Mouse (Mus musculus) intestine, embryonic 14.5 days (tissue): ENCODE data around the gene Traf3ip3. TPM values are rescaled to one million over a fixed set of nuclear protein-coding genes. Genes with fewer than 3 reads are reported as not detected.

Source experiments
- ATAC-seq: fragments of 200-750 bp; cut with Nextera tagmentation; replicated peaks from 2 replicates; pipeline ENCODE4 v1.8.0; 2017; ENCODE audit warnings: low read depth, moderate number of reproducible peaks, moderate TSS enrichment, moderate library complexity; ENCODE audit not compliant: low FRiP score, low TSS enrichment
- DNase-seq: peaks from one replicate; pipeline ENCODE4 v3.0.0-alpha.2; 2018; ENCODE audit warnings: low spot score
- H3K27ac ChIP-seq: fragments of 300-500 bp; sonication (generic); 2 replicates; pipeline ENCODE4 v1.5.1; 2014; ENCODE audit warnings: low read depth, mild to moderate bottlenecking, control low read depth
- H3K27me3 ChIP-seq: fragments of 300-500 bp; sonication (generic); replicated peaks from 2 replicates; pipeline ENCODE4 v1.6.1; 2014; ENCODE audit warnings: low read length, control low read depth; ENCODE audit not compliant: control insufficient read depth, insufficient read depth
- H3K36me3 ChIP-seq: fragments of 300-500 bp; sonication (generic); 2 replicates; pipeline ENCODE4 v1.6.1; 2014; ENCODE audit warnings: low read length, control low read depth; ENCODE audit not compliant: control insufficient read depth, insufficient read depth
- H3K4me1 ChIP-seq: fragments of 300-500 bp; sonication (generic); replicated peaks from 2 replicates; pipeline ENCODE4 v1.6.1; 2014; ENCODE audit warnings: low read length, control low read depth, mixed read lengths; ENCODE audit not compliant: control insufficient read depth, insufficient read depth
- H3K4me2 ChIP-seq: fragments of 300-500 bp; sonication (generic); 2 replicates; pipeline ENCODE4 v1.6.1; 2014; ENCODE audit warnings: low read length
- H3K4me3 ChIP-seq: fragments of 300-500 bp; sonication (generic); 2 replicates; pipeline ENCODE4 v1.5.1; 2014; ENCODE audit warnings: low read depth, low read length, control low read depth, mixed read lengths
- H3K9ac ChIP-seq: fragments of 300-500 bp; sonication (generic); 2 replicates; pipeline ENCODE4 v1.6.1; 2014; ENCODE audit warnings: mild to moderate bottlenecking, low read length
- H3K9me3 ChIP-seq: fragments of 300-500 bp; sonication (generic); 2 replicates; pipeline ENCODE4 v1.6.1; 2016; ENCODE audit warnings: low read length, control low read depth; ENCODE audit not compliant: control insufficient read depth
- WGBS: fragments of 180-500 bp; shearing (Covaris S2); extraction: QIAGEN DNeasy Blood & Tissue Kit; methylation state at CpG from one replicate; pipeline ENCODE4 v1.1.7; 2014; 5-methylcytosine and 5-hydroxymethylcytosine counted together
- polyA plus RNA-seq: library from polyadenylated mRNA; unstranded; fragments of >200 nt; fragmentation: Nextera tagmentation; extraction: Ambion mirVana; gene quantifications from 2 replicates; pipeline ENCODE4 v1.2.1, GENCODE M21; 2014

Traf3ip3 gene
- polyA plus RNA-seq, 1 experiment from 2014 or later = 3.5 TPM

- Histone ChIP-seq H3K4me3 (no peak overlapping the region), H3K27ac (no peak overlapping the region), H3K4me1 (no peaks in the 10 kb centered on the region), H3K36me3 (no peaks in the 10 kb centered on the region), H3K9ac (no peak overlapping the region), H3K4me2 (no peak overlapping the region), H3K27me3 (no peaks in the 10 kb centered on the region), H3K9me3 (no peaks in the 10 kb centered on the region)
- ATAC-seq (no peak), DNase-seq (no peak)
- WGBS = 80% methylated on average over 4 of the region's 4 CpGs
Measured at GRCm38 (mm10) chr1:193145101-193145500, 56.4 kb downstream of the Traf3ip3 start.

GRCm38 (mm10) chr1:193144516-193144915 lies 57.0 kb downstream of the Traf3ip3 start:
- DNase-seq = no peak
- Histone ChIP-seq H3K27ac (no peak overlapping the region), H3K4me2 (no peak overlapping the region), H3K27me3 (no peaks in the 10 kb centered on the region), H3K36me3 (no peaks in the 10 kb centered on the region), H3K4me3 (no peak overlapping the region), H3K9me3 (no peaks in the 10 kb centered on the region), H3K4me1 (no peaks in the 10 kb centered on the region), H3K9ac (no peak overlapping the region)
- no peak for ATAC-seq
- 84% methylated on average over 6 of the region's 6 CpGs for WGBS

- H3K27me3 ChIP-seq = no peaks in the 10 kb centered on the region
- no peak overlapping the region for H3K27ac ChIP-seq
- WGBS = 81% methylated on average over 8 of the region's 8 CpGs
- ATAC-seq (no peak), DNase-seq (no peak)
- no peaks in the 10 kb centered on the region for H3K4me1 ChIP-seq
- no peaks in the 10 kb centered on the region for H3K36me3 ChIP-seq
- no peaks in the 10 kb centered on the region for H3K9me3 ChIP-seq
- H3K9ac ChIP-seq = no peak overlapping the region
- H3K4me2 ChIP-seq = no peak overlapping the region
- H3K4me3 ChIP-seq = no peak overlapping the region
Measured at GRCm38 (mm10) chr1:193142517-193143062, 58.9 kb downstream of the Traf3ip3 start.

GRCm38 (mm10) chr1:193141118-193141517 lies 60.4 kb downstream of the Traf3ip3 start:
- Histone ChIP-seq H3K4me2 (no peak overlapping the region), H3K9ac (no peak overlapping the region), H3K27me3 (no peaks in the 10 kb centered on the region), H3K4me1 (no peaks in the 10 kb centered on the region), H3K27ac (no peak overlapping the region), H3K36me3 (no peaks in the 10 kb centered on the region), H3K9me3 (no peaks in the 10 kb centered on the region), H3K4me3 (no peak overlapping the region)
- no peak for DNase-seq
- no peak for ATAC-seq
- WGBS = 76% methylated on average over 7 of the region's 7 CpGs

- Histone ChIP-seq H3K9me3 (no peaks in the 10 kb centered on the region), H3K27ac (no peak overlapping the region), H3K4me1 (no peaks in the 10 kb centered on the region), H3K36me3 (no peaks in the 10 kb centered on the region), H3K27me3 (no peaks in the 10 kb centered on the region), H3K4me2 (no peak overlapping the region), H3K4me3 (no peak overlapping the region), H3K9ac (no peak overlapping the region)
- ATAC-seq = no peak
- DNase-seq = no peak
- 35% methylated on average over 3 of the region's 3 CpGs for WGBS
Measured at GRCm38 (mm10) chr1:193138669-193139068, 62.8 kb downstream of the Traf3ip3 start.

GRCm38 (mm10) chr1:193138087-193138486 lies 63.4 kb downstream of the Traf3ip3 start:
- Histone ChIP-seq H3K9ac (no peak overlapping the region), H3K4me3 (no peak overlapping the region), H3K4me2 (no peak overlapping the region), H3K36me3 (no peaks in the 10 kb centered on the region), H3K4me1 (no peaks in the 10 kb centered on the region), H3K27me3 (no peaks in the 10 kb centered on the region), H3K27ac (no peak overlapping the region), H3K9me3 (no peaks in the 10 kb centered on the region)
- 34% methylated on average over 7 of the region's 7 CpGs for WGBS
- DNase-seq (no peak), ATAC-seq (no peak)

- no peak overlapping the region for H3K4me3 ChIP-seq
- peaks cover 14% of the 10 kb centered on the region for H3K4me1 ChIP-seq
- ATAC-seq (no peak), DNase-seq (no peak)
- H3K27ac ChIP-seq = no peak overlapping the region
- H3K36me3 ChIP-seq = no peaks in the 10 kb centered on the region
- H3K9me3 ChIP-seq = no peaks in the 10 kb centered on the region
- H3K4me2 ChIP-seq = no peak overlapping the region
- H3K9ac ChIP-seq = no peak overlapping the region
- no peaks in the 10 kb centered on the region for H3K27me3 ChIP-seq
- 92% methylated on average over 1 of the region's 1 CpGs for WGBS
Measured at GRCm38 (mm10) chr1:193133726-193134125, 67.8 kb downstream of the Traf3ip3 start.

GRCm38 (mm10) chr1:193132385-193132784 lies 69.1 kb downstream of the Traf3ip3 start:
- Histone ChIP-seq H3K4me1 (peaks cover 15% of the 10 kb centered on the region), H3K4me2 (no peak overlapping the region), H3K9me3 (no peaks in the 10 kb centered on the region), H3K27ac (peak overlapping the region; percentile 60; the same call in 1 of the 2 replicates), H3K27me3 (no peaks in the 10 kb centered on the region), H3K4me3 (no peak overlapping the region), H3K9ac (no peak overlapping the region), H3K36me3 (peaks cover 9% of the 10 kb centered on the region)
- DNase-seq (no peak), ATAC-seq (no peak)

GRCm38 (mm10) chr1:193131311-193131948 lies 70.1 kb downstream of the Traf3ip3 start:
- peak overlapping the region; percentile 60 for H3K27ac ChIP-seq
- H3K27me3 ChIP-seq = no peaks in the 10 kb centered on the region
- peak overlapping the region; percentile 60; the same call in 1 of the 2 replicates for H3K4me2 ChIP-seq
- peak; percentile 62 for DNase-seq
- H3K4me1 ChIP-seq = peaks cover 15% of the 10 kb centered on the region
- H3K9me3 ChIP-seq = no peaks in the 10 kb centered on the region
- peak; percentile 81 for ATAC-seq
- no peak overlapping the region for H3K4me3 ChIP-seq
- H3K9ac ChIP-seq = no peak overlapping the region
- peaks cover 19% of the 10 kb centered on the region for H3K36me3 ChIP-seq
- WGBS = 28% methylated on average over 6 of the region's 6 CpGs
